Mouse (Mus musculus) MEL (cell line): ENCODE measurements around the gene Sfpq. TPM values are rescaled to one million over a fixed set of nuclear protein-coding genes. Genes with fewer than 3 reads are reported as not detected.
"Not testable (repeated sequence)": the region's sequence is repeated elsewhere in the genome, so short reads cannot be mapped to it uniquely, and the experiment has no call there.

Experiments
- DNase-seq: peaks from one replicate; pipeline ENCODE4 v3.0.0; 2011; ENCODE audit warnings: low read depth, low spot score
- H3K27ac ChIP-seq: 2 replicates; pipeline ENCODE4 v1.5.1; 2012; ENCODE audit warnings: low read depth, mild to moderate bottlenecking, control low read depth, low read length, moderate library complexity; ENCODE audit not compliant: control insufficient read depth
- H3K27me3 ChIP-seq, 2 experiments: fragments of 150-350 bp in 1 of 2; sonication (generic) in 1 of 2; 2 replicates each; pipeline ENCODE4 v1.6.1; 2012; ENCODE audit warnings: low read length in 2 of 2, mild to moderate bottlenecking in 2 of 2, improper control_type of control experiment in 1 of 2, moderate library complexity in 1 of 2; ENCODE audit not compliant: insufficient read depth in 2 of 2, control insufficient read depth in 1 of 2
- H3K36me3 ChIP-seq, 2 experiments: 2 replicates each; pipeline ENCODE4 v1.6.1; 2012 to 2014; ENCODE audit warnings: low read length in 2 of 2, improper control_type of control experiment in 1 of 2, inconsistent platforms in 1 of 2, mild to moderate bottlenecking in 1 of 2; ENCODE audit not compliant: insufficient read depth in 2 of 2, control insufficient read depth in 1 of 2
- H3K4me1 ChIP-seq, 2 experiments: fragments of 150-350 bp in 1 of 2; sonication (generic) in 1 of 2; 2 replicates each; pipeline ENCODE4 v1.6.1; 2012; ENCODE audit warnings: low read length in 2 of 2, improper control_type of control experiment in 1 of 2, mild to moderate bottlenecking in 1 of 2; ENCODE audit not compliant: insufficient read depth in 2 of 2, control insufficient read depth in 1 of 2
- H3K4me3 ChIP-seq, 2 experiments: fragments of 150-350 bp in 1 of 2; sonication (generic) in 1 of 2; 2 replicates each; pipeline ENCODE4 v1.5.1; 2012; ENCODE audit warnings: low read depth in 2 of 2, low read length in 2 of 2, mild to moderate bottlenecking in 2 of 2, moderate library complexity in 2 of 2, control low read depth in 1 of 2, improper control_type of control experiment in 1 of 2; ENCODE audit not compliant: control insufficient read depth in 1 of 2, insufficient read depth in 1 of 2
- H3K79me2 ChIP-seq: 2 replicates; pipeline ENCODE4 v1.6.1; 2012; ENCODE audit warnings: mild to moderate bottlenecking, low read length, moderate library complexity; ENCODE audit not compliant: control insufficient read depth, poor library complexity, insufficient read depth
- H3K9ac ChIP-seq: 2 replicates; pipeline ENCODE4 v1.6.1; 2012; ENCODE audit warnings: low read depth, mild to moderate bottlenecking, control low read depth, low read length, moderate library complexity; ENCODE audit not compliant: control insufficient read depth, poor library complexity, severe bottlenecking
- H3K9me3 ChIP-seq: fragments of 150-350 bp; sonication (generic); replicated peaks from 2 replicates; pipeline ENCODE4 v1.6.1; 2012; ENCODE audit warnings: mild to moderate bottlenecking, low read length, improper control_type of control experiment, moderate library complexity; ENCODE audit not compliant: insufficient read depth
- BHLHE40 ChIP-seq: IDR thresholded peaks from 2 replicates; pipeline ENCODE4 v1.6.1; 2012; ENCODE audit warnings: low read depth, mild to moderate bottlenecking, inconsistent platforms, low read length, improper control_type of control experiment, borderline replicate concordance
- CTCF ChIP-seq, 3 experiments: IDR thresholded peaks in 2 of 3; conservative IDR thresholded peaks in 1 of 3; 2 replicates each; pipeline ENCODE4 v1.5.1; 2011 to 2012; ENCODE audit warnings: low read length in 3 of 3, low read depth in 2 of 3, mild to moderate bottlenecking in 2 of 3, improper control_type of control experiment in 1 of 3, inconsistent platforms in 1 of 3, mixed read lengths in 1 of 3, moderate library complexity in 1 of 3; ENCODE audit not compliant: control insufficient read depth in 1 of 3, insufficient read depth in 1 of 3, poor library complexity in 1 of 3, severe bottlenecking in 1 of 3
- ELF1 ChIP-seq: IDR thresholded peaks from 2 replicates; pipeline ENCODE4 v1.6.1; 2014; ENCODE audit warnings: low read depth, mild to moderate bottlenecking, inconsistent platforms, low read length, improper control_type of control experiment, moderate library complexity
- EP300 ChIP-seq, 2 experiments: IDR thresholded peaks; 2 replicates each; pipeline ENCODE4 v1.6.1; 2011; ENCODE audit warnings: improper control_type of control experiment in 2 of 2, low read length in 2 of 2, low read depth in 1 of 2, mild to moderate bottlenecking in 1 of 2
- ETS1 ChIP-seq: IDR thresholded peaks from 2 replicates; pipeline ENCODE4 v1.6.1; 2012; ENCODE audit warnings: low read depth, mild to moderate bottlenecking, inconsistent platforms, low read length, improper control_type of control experiment, moderate library complexity
- GABPA ChIP-seq: IDR thresholded peaks from 2 replicates; pipeline ENCODE4 v1.6.1; 2012; ENCODE audit warnings: low read depth, mild to moderate bottlenecking, inconsistent platforms, low read length, improper control_type of control experiment, moderate library complexity
- JUND ChIP-seq: IDR thresholded peaks from 2 replicates; pipeline ENCODE4 v1.6.1; 2011; ENCODE audit warnings: low read depth, mild to moderate bottlenecking, improper control_type of control experiment, low read length
- MAX ChIP-seq: IDR thresholded peaks from 2 replicates; pipeline ENCODE4 v1.6.1; 2011; ENCODE audit warnings: low read length, improper control_type of control experiment
- MXI1 ChIP-seq: IDR thresholded peaks from 2 replicates; pipeline ENCODE4 v1.6.1; 2011; ENCODE audit warnings: mild to moderate bottlenecking, low read depth, low read length, improper control_type of control experiment
- MYB ChIP-seq: IDR thresholded peaks from 2 replicates; pipeline ENCODE4 v1.6.1; 2011; ENCODE audit warnings: mild to moderate bottlenecking, low read depth, low read length, improper control_type of control experiment
- MYC ChIP-seq: IDR thresholded peaks from 2 replicates; pipeline ENCODE4 v1.6.1; 2011; ENCODE audit warnings: low read depth, mild to moderate bottlenecking, low read length, improper control_type of control experiment, moderate library complexity
- NELFE ChIP-seq: IDR thresholded peaks from 2 replicates; pipeline ENCODE4 v1.6.1; 2011; ENCODE audit warnings: low read depth, low read length, improper control_type of control experiment
- NRF1 ChIP-seq: IDR thresholded peaks from 2 replicates; pipeline ENCODE4 v1.6.1; 2014; ENCODE audit warnings: low read depth, mild to moderate bottlenecking, inconsistent platforms, low read length, improper control_type of control experiment, moderate library complexity; ENCODE audit not compliant: poor library complexity, insufficient read depth, severe bottlenecking
- POLR2AphosphoS5 ChIP-seq: IDR thresholded peaks from 2 replicates; pipeline ENCODE4 v1.6.1; 2012; ENCODE audit warnings: low read depth, borderline replicate concordance, mild to moderate bottlenecking, inconsistent platforms, low read length, moderate library complexity, mixed read lengths
- RAD21 ChIP-seq: IDR thresholded peaks from 2 replicates; pipeline ENCODE4 v1.6.1; 2011; ENCODE audit warnings: mild to moderate bottlenecking, low read depth, low read length, improper control_type of control experiment
- RCOR1 ChIP-seq: IDR thresholded peaks from 2 replicates; pipeline ENCODE4 v1.6.1; 2012; ENCODE audit warnings: low read depth, mild to moderate bottlenecking, inconsistent platforms, low read length, improper control_type of control experiment
- SIN3A ChIP-seq: IDR thresholded peaks from 2 replicates; pipeline ENCODE4 v1.6.1; 2012; ENCODE audit warnings: low read length, improper control_type of control experiment, inconsistent platforms
- SMC3 ChIP-seq: IDR thresholded peaks from 2 replicates; pipeline ENCODE4 v1.6.1; 2011; ENCODE audit warnings: low read depth, low read length, improper control_type of control experiment
- TCF12 ChIP-seq: IDR thresholded peaks from 2 replicates; pipeline ENCODE4 v1.6.1; 2014; ENCODE audit warnings: low read depth, mild to moderate bottlenecking, inconsistent platforms, low read length, improper control_type of control experiment, moderate library complexity
- USF1 ChIP-seq: IDR thresholded peaks from 2 replicates; pipeline ENCODE4 v1.6.1; 2014; ENCODE audit warnings: low read depth, mild to moderate bottlenecking, inconsistent platforms, low read length, improper control_type of control experiment, moderate library complexity
- ZC3H11A ChIP-seq: IDR thresholded peaks from 2 replicates; pipeline ENCODE4 v1.6.1; 2012; ENCODE audit warnings: low read depth, mild to moderate bottlenecking, inconsistent platforms, low read length, improper control_type of control experiment
- ZNF384 ChIP-seq: IDR thresholded peaks from 2 replicates; pipeline ENCODE4 v1.6.1; 2012; ENCODE audit warnings: low read depth, mild to moderate bottlenecking, inconsistent platforms, low read length, improper control_type of control experiment
- polyA plus RNA-seq, 2 experiments: library from polyadenylated mRNA; stranded (reverse) in 1 of 2; unstranded in 1 of 2; fragments of >175 nt in 1 of 2; fragments of >200 nt in 1 of 2; gene quantifications; 2 replicates each; pipeline versions ENCODE4 v1.2.1 to v1.2.4; 2012; ENCODE audit warnings: low replicate concordance in 2 of 2, low read depth in 1 of 2; ENCODE audit not compliant: insufficient read length in 2 of 2, insufficient read depth in 1 of 2, missing spikeins in 1 of 2
- total RNA-seq: library from RNA; depleted of rRNA; stranded (reverse); fragments of 300-350 nt; gene quantifications from 2 replicates; pipeline ENCODE4 v1.2.3, GENCODE M21; 2012

Sfpq gene
- total and polyA plus RNA-seq, 3 experiments: 100 to 366 (median 259) TPM

- not testable (repeated sequence) for H3K27me3 ChIP-seq, H3K79me2 ChIP-seq, H3K4me3 ChIP-seq, H3K9me3 ChIP-seq, H3K9ac ChIP-seq, H3K36me3 ChIP-seq, H3K27ac ChIP-seq, H3K4me1 ChIP-seq
- TF ChIP-seq RAD21 (peak; percentile 42), CTCF (IDR thresholded peaks at IDR 0.05 in 2 of 3, conservative IDR thresholded peaks at IDR 0.05 in 1 of 3; ENCODE audit: control insufficient read depth in 1 of 3, insufficient read depth in 1 of 3, low read depth in 2 of 3, low read length in 3 of 3, poor library complexity in 1 of 3, severe bottlenecking in 1 of 3) (peak; percentile 71 to 87 (median 78)), ELF1 (peak; percentile 43; the same call in 1 of the 2 replicates), ZC3H11A (0 out of 2 replicates have a peak, but pooled peaks have one; percentile 2), SMC3 (peak; percentile 65)
- peak; percentile 83 for DNase-seq
Observed at GRCm38 (mm10) chr4:127015294-127015993, 5.7 kb upstream of the Sfpq start.

- Histone ChIP-seq H3K27ac (no peak overlapping the region), H3K79me2 (peaks cover 3% of the 10 kb centered on the region), H3K4me1 (no peaks in the 10 kb centered on the region), H3K4me3 (no peak overlapping the region), H3K27me3 (no peaks in the 10 kb centered on the region), H3K36me3 (peaks cover 0 to 2% of the 10 kb centered on the region in 2 experiments; a peak in 2 of 4 replicates), H3K9ac (no peak overlapping the region), H3K9me3 (no peaks in the 10 kb centered on the region)
- no peak for TF ChIP-seq MYB
- no peak for TF ChIP-seq POLR2AphosphoS5
- no peak for TF ChIP-seq EP300 (IDR thresholded peaks at IDR 0.05; ENCODE audit: low read depth in 1 of 2, low read length in 2 of 2)
- no peak for TF ChIP-seq ZNF384
- no peak for TF ChIP-seq ETS1
- TF ChIP-seq NRF1: no peak
- TF ChIP-seq CTCF (IDR thresholded peaks at IDR 0.05 in 2 of 3, conservative IDR thresholded peaks at IDR 0.05 in 1 of 3; ENCODE audit: control insufficient read depth in 1 of 3, insufficient read depth in 1 of 3, low read depth in 2 of 3, low read length in 3 of 3, poor library complexity in 1 of 3, severe bottlenecking in 1 of 3): no peak
- DNase-seq: no peak
Observed at GRCm38 (mm10) chr4:127016366-127016765, 4.8 kb upstream of the Sfpq start.

GRCm38 (mm10) chr4:127020411-127021150 is 543 bp upstream of the Sfpq start:
- Histone ChIP-seq H3K27ac (peak overlapping the region; percentile 85), H3K9me3 (no peaks in the 10 kb centered on the region), H3K36me3 (peaks cover 21 to 27% of the 10 kb centered on the region in 2 experiments), H3K4me3 (peak overlapping the region; percentile 35 to 54), H3K79me2 (peaks cover 45% of the 10 kb centered on the region), H3K9ac (peak overlapping the region; percentile 61), H3K4me1 (peaks cover 2 to 9% of the 10 kb centered on the region in 2 experiments; a peak in 2 of 4 replicates), H3K27me3 (no peaks in the 10 kb centered on the region)
- DNase-seq: no peak
- TF ChIP-seq SIN3A (0 out of 2 replicates have a peak, but pooled peaks have one; percentile 89), ETS1 (0 out of 2 replicates have a peak, but pooled peaks have one; percentile 15), TCF12 (no peak), BHLHE40 (peak; percentile 91), ZNF384 (peak; percentile 77; the same call in 1 of the 2 replicates), SMC3 (no peak), MYC (peak; percentile 37), USF1 (peak; percentile 66), MAX (peak; percentile 79), NELFE (no peak), RCOR1 (0 out of 2 replicates have a peak, but pooled peaks have one; percentile 38), JUND (no peak), MXI1 (peak; percentile 95), EP300 (IDR thresholded peaks at IDR 0.05; ENCODE audit: low read depth in 1 of 2, low read length in 2 of 2) (peak in 1 of 2 experiments; percentile 44; a peak in 2 of 4 replicates), GABPA (no peak)
